Mouse (Mus musculus) erythroblast, embryonic 14.5 days (primary cell): ENCODE results near the gene Tmem204.

Experiments used
- GATA1 ChIP-seq: IDR thresholded peaks from 2 replicates; pipeline ENCODE4 v1.6.1; 2012; ENCODE audit warnings: low read length, inconsistent platforms, mixed read lengths
- TAL1 ChIP-seq: IDR thresholded peaks from 3 replicates; pipeline ENCODE4 v1.6.1; 2012; ENCODE audit warnings: low read length, inconsistent platforms, mixed read lengths

DNA sequence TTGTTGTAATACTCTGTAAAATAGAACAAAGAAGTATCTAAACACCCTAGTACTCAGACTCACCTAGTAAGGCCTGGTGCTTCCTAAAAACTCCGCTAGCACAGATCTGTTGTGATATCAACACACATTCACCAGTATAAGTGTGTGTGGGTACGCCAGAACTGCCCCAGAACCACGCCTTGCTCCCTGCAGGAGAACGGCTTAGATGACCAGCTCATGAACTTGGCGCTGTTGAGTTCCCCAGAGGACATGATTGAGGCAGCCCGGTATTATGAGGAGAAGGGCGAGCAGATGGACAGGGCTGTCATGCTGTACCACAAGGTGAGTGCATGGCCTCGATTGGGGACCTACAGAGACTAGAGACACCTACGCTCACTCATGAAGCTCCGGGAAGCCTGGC lies 7.1 kb upstream of the Tmem204 start:
- TF ChIP-seq GATA1 (no peak), TAL1 (no peak)
